Mouse (Mus musculus): Measurements from ENCODE around the gene Rpl38.

Rpl38 gene

DNA sequence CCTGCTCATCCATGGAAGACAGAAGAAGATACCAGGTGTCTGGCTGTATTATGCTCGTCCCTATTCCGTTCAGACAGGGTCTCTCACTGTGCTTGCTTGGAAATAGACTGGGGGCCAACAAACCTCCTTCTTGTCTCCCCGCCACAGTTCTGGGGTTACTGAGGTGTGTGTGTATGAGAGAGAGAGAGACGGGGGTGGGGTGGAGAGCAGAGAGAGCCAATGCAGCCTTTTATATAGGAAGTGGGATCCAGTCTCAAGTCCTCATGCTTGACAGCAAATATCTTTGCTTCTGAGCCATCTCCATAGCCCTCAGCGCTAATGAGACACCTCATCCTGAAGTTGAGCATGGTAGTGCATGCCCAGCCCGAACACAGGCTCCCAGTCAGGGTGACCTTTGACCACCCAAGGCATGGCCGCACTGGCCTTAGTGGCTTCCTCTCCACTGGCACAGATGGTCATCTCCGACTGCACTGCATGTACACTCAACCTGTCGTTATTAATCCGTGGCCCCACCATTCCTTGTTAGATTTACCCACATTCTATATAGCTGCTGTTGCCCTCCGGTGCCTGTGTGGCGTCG, 14.1 kb downstream of the Rpl38 start:
- DNase-seq = no peak

DNA sequence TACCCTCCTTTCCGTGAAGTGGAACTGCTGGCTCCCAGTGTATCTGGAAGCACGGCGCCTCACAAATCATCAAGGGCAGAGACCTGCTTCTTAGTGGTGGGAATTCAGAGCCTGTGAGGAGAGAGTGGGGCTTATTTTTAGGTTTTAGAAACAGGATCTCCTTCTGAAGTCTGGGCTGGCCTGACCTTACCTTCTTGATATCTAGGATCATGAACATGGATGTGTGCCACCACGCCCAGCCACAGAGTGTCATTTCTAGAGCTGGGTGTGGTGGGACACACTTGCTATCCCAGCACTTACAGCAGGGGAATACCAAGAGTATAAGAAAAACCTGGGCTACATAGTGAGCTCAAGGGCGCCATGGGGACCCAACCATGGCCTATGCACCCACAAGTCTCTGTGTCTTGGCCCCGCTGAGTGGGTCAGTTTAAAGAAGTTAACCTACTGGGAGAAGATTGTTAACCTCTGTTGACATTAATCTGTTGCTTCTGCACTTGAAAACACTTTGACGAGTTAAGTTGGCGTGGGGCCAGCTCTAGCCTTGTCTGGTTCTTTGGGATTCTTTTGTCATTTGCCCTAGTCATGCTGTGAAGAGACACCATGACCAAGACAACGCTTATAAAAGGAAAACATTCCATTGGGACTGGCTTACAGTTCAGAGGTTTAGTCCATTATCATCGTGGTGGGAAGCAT, 14.9 kb downstream of the Rpl38 start:
- no peak for DNase-seq

DNA sequence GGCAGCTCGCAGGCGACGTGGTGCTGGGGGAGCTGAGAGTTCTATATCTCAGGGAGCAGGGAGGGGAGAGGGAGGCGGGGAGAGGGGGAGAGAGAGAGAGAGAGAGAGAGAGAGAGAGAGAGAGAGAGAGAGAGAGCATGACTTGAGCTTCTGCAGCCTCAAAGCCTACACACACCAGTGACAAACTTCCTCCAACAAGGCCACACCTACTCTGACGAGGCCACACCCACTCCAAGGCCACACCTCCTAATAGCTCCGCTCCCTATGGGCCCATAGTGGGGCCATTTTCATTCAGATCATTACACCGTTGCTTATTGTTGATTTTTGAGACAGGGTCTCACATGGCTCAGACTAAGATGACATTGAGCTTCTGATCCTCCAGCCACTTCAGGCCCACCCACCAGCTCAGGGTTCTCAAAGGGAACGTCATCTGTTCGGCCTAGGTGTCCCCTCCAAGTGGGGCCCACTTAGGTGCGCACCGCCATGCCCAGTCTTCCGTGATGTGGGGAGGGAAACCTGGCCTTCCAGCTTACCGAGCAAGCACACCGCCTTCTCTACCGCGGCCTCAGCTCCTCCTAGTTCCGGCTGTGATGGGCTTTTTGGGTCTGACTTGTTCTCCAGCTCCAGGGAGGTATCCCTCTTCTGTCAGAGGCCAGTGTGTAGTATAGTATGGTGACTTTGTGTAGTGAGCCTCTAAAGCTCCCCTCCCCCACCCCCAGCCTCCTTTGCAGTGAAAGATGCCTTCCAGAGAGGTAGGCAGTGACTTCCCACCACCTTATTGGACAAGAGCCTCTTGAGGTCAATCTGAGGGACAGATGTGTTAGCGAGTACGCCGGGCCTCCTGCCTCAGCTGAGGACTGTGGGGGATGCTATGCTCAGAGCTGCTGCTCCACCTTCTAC, 15.6 kb downstream of the Rpl38 start:
- no peak for DNase-seq

DNA sequence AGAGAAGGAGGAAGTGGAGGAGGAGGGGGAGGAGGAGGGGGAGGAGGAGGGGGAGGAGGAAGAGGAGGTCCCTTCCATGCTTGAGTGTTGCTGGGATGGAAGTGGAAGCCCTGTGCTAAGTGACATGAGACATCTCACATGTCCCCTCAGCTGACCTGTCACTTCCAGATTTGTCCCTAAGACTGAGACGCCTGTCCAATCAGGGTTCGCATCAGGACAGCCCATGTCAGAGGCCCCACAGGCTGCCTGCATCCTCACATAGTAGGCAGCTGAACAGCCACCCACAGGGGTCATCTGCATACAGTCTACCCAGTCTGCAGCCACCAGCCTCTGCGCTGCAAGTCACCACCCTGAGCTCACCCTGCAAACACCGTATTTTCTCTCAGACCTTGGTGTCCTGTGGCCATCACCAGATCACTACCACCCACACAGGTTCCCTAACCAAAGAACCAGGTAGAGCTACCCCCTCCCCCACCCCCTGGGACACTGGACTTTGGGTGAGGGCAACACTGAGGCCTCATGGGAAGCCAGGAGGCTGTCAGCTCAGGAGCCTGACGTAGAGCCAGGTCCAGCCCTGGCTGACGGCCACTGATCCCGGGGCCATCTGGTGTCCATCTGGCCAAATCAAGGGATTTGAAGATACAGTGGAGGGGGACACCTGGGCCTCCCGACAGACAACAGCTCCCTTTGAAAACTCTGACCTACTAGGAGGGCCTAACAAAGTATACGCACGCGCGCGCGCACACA, 16.5 kb downstream of the Rpl38 start:
- no peak for DNase-seq

DNA sequence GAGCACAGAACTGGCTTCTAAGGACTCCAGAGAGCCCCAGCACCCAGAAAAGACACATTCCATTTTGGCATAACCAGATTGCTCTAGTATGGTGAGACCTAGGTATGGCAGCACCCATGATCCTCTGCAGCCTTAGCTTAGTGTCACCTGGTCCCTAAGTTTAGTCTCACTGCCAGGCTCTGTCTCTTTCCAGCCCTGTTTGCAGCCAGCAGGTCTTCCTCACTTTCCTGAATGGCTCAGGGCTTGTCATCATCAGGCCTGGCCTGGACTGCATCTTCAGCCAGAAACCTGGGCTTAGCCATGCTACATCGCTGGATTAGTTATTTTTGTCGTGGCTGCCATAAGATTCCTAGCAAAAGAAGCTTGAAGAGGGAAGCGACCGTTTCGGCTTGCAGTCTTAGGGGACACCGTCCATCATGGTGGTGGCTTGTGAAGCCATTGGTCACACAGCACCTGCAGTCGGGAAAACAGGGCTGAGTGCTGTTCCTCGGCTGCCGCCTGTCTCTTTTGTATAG, 17.3 kb downstream of the Rpl38 start:
- DNase-seq = no peak

DNA sequence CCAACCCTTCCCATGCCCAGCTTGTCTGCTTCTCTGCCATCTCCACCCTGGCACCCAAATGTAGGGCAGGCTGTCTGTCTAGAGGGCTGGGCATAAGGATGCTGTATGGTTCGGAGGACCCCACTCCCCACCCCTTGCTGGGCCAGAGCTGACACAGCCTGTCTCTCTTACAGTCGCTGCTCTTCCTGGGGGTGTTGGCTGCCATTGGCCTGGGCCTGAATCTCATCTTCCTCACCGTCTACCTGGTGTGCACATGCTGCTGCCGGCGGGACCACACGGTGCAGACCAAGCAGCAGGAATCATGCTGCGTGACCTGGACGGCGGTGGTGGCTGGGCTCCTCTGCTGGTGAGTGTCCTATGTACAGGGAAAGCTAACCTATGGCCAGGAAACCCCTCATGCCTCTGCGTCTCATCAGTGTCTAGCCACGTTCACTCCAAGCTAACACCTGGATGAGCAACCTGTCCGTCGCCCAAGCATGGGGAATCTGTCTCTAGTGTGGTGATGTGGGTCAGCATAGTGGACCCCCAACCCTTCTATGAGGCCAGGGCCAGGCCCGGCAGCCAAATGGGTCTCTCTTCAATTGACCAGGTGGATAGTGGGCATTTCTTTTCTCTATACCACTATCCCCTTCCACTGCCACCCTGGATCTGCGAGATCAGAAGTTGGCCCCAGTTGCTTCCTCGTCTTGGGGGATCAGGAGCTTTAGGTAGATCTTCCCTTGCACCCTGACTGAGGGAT, 18.1 kb downstream of the Rpl38 start:
- DNase-seq = no peak

DNA sequence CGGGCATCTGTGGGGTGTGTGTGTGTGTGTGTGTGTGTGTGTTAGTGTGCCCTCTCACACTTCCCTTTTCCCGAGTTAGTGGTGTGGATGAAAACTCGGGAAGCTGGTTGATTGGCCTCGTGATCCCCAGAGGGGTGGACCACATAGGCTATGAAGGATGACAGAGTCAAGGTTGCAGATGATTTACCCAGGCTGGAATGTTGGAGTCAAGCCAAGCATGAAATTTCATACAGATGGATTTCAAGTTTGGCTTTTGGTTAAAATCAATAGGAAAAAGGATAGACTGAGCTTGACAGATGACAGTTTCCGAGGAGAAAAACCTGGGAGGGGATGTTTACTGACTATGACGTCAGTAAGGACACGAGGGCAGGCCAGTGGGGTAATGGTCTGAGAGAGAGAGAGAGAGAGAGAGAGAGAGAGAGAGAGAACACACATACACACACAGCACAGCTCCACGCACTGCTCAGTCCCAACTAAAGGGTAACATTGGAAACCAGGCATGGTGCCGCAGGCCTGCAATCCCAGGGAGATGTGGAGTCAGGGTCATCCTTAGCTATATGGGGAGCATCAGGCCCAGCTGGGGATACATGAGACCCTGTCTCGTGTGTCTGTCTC, 19.4 kb downstream of the Rpl38 start:
- no peak for DNase-seq

DNA sequence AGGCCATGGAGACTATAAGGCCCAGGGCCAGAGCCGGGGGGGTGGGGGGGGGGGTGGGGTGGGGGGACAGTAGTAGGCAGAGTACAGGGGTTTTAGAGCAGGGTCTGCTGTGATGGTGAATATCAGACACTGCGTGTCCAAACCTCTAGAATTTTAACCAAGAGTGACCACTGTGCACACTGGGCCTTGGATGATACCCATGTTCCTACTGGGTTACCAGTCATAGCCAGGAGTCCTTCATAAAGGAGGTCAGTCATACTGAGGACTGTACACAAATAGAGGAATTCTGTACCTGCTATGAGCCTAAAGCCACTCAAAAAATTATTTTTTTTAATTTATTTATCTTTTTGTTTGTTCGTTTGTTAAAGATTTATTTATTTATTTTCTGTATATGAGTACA, 20.4 kb downstream of the Rpl38 start:
- no peak for DNase-seq

DNA sequence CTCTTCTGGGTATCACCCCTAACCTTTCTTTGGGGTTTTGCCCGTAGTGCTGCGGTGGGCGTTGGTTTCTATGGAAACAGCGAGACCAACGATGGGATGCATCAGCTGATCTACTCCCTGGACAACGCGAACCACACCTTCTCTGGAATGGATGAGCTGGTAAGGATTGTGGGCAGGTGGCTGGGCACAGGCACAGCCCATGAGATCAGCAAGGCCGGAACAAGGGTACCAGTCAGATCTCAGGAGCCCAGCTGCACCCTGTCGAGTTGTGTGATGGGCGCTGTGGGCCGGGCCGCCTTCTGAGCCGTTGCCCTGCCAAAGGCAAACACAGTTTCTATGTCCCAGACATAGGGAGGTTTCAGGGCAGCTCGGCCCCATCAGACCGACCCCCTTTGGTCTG, 21.9 kb downstream of the Rpl38 start:
- no peak for DNase-seq

DNA sequence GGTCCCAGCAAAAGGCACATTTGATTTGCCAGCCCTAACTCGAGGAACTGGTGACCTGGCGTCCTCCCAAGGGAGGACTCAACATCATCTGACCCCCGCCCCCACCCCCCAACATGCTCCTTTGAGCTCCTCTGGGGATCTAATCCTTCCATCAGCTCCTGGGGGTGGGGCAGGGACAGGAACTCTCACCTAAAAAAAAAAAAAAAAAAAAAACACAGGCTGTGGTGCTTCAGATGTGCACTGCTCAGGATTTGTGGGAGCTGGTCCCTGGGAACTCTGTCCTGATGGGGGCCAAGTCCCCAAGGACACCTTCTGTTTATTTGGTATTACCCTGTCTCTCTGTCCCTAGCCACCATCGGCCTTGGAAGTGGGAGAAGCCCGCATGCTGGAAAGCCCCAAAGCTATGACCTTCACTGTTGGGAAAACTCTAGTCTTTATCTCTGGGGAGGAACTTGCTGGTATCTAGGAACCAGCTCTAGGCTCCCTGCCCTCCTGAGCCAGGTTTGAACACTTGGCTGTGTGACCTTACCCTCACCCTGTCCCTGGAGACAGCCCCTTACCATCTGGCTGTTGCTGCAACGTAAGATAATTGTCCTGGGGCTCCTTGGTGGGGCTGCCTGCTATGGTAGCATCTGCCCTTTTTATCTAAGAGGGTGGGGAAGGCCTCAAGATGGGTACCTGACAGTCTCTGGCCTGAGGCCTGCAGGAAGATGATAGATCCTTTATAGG, 23.3 kb downstream of the Rpl38 start:
- DNase-seq = no peak

DNA sequence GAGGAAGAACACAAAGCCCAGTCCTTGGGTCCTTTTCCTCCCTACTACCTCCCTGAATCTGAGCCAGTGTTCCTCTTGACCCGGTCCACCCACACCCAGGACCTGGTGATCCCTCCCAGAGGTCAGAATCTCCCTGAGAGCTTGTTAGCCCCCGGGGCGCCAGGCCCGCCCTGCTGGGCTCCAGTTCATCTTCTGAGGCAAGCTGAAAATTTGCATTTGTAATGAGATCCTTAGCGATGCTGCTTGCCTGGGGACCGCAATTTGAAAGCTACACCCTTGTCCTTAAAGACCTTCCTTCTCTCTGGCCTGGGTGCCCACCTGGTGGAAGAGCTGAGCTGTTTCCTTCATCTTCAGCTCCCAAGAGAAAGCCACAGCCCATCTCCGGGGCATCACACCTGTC, 24.3 kb downstream of the Rpl38 start:
- no peak for DNase-seq

DNA sequence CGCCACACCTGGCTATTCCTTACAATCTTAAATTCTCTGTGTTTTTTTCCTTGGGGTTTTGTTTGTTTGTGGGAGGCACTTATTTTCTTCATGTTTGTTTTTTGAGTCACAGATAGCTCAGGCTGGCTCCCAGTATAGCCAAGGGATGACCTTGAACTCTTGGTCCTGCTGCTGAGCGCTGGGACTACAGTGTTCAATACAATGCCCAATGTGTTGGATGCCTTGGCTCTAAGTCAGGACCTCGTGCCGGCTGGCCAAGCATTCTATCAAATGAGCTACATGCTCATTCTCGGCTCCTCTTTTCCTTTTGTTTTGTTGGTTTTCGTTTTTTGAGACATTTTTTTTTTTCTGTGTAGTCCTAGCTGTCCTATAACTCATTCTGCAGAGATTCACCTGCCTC, 25.1 kb downstream of the Rpl38 start:
- DNase-seq = no peak

DNA sequence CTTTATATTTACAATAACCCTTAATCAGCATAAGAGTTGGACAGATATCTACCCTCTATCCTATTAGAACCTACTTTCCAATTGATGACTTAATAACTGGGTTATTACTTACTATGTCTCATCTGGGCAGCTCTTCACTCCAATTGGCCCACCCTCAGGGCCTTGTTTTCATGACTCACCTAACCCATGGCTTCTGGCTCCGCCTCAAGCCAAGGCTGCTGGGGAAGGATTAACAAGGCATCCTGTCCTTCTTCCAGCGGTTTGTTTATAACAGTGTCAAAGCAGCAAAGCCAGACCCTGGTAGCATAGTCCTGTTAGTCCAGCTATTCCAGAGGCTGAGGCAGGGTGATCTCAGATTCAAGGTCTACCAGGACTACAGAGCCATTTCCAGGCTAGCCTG, 26.1 kb downstream of the Rpl38 start:
- no peak for DNase-seq

DNA sequence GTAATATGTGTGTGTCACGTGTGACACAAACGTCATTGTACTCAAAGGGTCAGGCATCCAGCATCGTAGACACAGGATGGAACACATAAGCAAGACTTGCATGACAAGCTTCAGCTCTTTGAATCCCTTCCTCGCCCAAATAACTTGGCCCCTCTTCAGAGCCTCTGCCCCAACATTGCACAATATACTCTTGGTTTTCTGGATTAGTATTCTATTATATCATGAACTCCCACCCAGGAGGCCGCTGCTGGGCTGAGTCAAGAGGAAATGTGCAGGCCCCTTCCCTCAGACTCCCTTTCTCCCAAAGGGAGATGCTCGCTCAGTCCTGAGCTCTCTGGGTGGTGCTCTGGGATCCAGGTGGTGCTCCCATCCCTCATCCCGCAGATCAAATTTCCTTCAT, 30.2 kb downstream of the Rpl38 start:
- DNase-seq = no peak

DNA sequence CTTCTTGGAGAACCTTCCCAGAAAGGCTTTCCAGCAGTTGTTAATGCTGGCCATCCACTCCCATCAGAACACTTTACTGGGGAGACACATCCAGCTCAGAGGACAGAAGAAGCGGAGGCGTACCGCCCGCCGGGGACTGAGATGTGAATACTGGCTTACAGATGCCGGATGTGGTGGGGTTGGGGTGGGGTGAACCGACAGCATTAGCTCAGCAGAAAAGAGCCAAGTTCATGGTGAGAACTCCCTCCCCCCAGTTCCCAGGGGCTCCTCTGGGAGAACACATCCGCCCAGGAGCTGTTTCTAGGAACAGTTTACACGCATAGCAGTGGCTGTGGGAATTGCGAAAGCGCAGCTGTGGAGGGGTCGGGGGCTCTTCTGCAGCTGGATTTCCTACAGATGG, 31.2 kb downstream of the Rpl38 start:
- DNase-seq = no peak

DNA sequence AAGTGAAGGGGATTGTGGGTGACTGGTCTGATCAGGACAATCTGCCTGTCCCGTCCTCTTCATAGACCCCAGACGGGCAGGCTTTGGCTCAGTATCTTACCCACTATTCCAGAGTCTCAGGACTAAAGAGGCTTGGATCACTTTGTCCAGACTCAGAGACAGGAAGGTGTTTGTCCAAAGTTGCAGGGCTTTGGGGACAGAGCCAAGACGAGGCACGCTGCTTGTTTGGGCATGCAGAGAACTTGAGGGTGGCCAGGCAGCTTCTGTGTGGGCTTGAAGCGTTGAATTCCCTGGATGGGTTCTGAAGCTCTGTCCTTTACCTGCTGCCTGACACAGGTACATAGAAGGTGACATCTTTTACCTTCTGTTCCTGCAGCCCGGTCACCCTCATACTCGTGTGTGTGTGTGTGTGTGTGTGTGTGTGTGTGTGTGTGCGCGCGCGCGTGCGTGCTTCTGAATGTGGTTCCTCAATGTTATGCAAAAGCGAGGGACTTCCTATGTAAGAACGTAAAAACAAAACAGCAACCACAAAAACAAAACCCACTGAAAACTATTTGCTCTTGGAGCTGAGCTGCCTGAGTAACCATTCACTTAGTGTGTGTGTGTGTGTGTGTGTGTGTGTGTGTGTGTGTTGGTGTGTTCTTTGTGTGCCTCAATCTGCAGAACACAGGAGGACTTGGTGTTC, 34.1 kb downstream of the Rpl38 start:
- DNase-seq = no peak

DNA sequence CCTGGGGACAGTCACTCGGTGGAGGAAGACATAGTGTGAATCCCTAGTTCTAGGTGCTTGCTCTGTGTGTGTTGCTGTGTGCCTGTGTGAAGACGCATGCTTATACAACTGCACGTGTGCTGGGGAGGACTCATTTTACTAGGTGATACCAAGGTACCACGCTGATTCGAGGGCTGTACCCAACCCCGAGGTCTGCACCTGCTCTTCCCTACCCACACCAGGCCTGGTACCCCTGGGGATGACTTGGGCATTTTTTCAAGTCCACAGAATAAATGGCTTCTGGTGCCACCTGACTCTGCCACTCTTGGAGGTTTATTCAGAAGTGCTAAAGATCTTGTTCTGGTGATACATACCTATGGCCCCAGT, 34.7 kb downstream of the Rpl38 start:
- DNase-seq = no peak

DNA sequence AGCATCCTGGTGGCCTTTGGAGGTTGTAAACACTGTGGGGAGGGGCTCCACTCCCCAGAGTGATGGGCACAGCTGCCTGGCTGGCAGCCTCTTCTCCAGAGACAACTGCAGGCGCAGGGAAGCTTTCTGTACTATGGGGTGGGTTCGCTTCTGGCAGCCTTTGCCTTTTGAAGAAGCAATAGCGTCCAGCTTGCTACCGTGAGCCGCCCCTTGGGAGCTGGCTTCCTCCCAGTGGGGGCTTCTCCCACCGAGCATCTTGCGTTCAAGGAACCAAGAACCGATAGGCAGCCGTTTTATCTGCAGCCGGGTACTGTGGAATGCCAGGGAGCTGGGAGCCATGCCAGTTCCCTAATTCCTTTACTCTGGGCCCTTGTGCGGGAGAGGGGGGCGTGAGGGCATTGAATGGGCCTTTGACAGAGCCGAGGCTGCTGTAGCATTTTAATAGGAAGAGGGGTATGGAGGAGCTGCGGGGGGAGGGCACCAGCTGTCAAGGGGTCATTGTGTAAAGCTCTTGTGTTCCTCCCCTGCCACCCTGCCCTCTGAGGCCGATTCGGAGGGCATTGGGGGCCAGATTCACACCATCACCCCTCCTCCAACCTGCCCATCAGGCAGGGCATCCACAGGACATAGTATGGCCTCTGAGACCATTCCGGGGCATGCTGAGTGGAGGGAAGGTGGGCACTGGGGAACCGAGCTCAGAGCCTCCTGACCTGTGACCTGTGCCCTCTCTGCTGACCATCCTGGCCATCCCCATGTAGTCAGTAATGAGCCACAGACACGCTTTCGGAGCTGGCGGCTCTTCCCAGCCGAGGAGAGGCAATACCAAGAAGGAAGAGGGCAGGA, 36.0 kb downstream of the Rpl38 start:
- DNase-seq = peak; percentile 79

DNA sequence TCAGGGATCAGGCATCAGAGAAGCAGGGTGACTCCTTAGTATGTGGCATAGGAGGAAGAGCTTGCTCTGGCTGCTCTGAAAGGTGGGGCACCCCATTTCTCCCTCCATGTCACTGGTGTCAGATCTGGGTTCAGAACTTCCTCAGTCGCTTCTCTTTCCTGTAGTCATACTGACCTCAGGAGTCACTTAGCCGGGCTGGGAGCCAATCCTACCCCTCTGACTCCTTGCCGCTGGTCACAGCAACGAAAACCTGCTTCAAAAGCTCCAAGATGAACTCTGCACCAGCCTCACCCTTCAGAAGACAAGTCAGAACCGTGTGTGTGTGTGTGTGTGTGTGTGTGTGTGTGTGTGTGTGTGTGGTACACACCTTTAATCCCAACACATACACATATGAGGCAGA, 38.0 kb downstream of the Rpl38 start:
- DNase-seq = no peak

DNA sequence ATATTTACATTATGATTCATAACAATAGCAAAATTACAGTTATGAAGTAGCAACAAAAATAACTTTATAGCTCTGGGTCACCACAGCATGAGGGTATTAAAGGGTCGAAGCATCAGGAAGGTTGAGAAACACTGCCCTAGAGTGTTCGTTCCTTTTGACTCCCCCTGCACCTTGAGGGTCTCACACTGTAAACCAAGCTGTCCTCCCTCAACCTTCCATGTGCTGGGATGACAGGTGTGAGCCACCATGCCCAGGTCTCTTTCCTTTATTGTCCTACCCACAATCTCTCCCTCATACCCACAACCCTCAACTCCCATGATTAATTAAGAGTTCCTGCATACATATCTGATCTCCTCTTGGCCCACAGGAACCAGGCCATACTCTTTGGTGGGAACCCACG, 43.1 kb downstream of the Rpl38 start:
- DNase-seq = no peak

Data from right cerebral cortex, postnatal 4 days (tissue).